ENCODE assay signal across 14 mouse cellular contexts in the genomic region with DNA sequence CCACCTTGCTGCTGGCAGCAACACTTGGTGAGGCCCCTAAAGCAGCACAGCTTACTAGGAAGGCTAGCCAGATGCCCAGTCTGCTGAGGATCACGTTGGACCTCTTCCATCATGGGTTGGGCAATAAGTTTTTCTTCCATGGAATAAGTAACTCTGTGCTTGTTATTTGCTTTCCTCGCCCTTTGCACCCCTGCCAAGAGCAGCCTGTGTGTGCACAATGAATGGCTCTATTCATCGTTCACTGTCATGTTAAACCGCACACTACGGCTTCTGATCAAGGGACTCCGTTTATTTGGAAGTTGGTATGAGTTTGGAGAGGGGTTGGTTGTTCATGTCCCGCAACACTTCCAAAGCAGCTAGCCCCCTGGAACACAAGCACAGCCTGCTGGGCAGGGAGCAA. TPM values are rescaled to one million over a fixed set of nuclear protein-coding genes. Genes with fewer than 3 reads are reported as not detected.
A peak's percentile ranks its signal among the peaks of the same experiment; 100 is the strongest.
DNase-seq lines count a peak whose midpoint lies in the region; ATAC-seq lines count a peak whose summit lies in the region.
"Had no signal": no experiment of that assay in that cellular context is flagged by ENCODE, and none has a peak within 500 bp of the region (broad histone marks: within the 10 kb centered on the region; RNA-seq: fewer than 3 reads in every experiment).

No protein-coding gene starts in this region.

- intact Hi-C loops in left cerebral cortex, postnatal 36 days (cut with DNase I), result no loop called here

- H3K4me3 ChIP-seq in forebrain, embryonic 14.5 days (ENCODE audit: low read depth, low read length), result no peak overlapping the region
- no peak overlapping the region for H3K4me3 ChIP-seq in forebrain, embryonic 16.5 days (replicated peaks; ENCODE audit: low read length)
- H3K4me3 ChIP-seq in intestine, embryonic 15.5 days (replicated peaks), result no peak overlapping the region
- H3K4me3 ChIP-seq: forebrain, embryonic 12.5 days; hindbrain, embryonic 13.5 days had no signal

- no peak overlapping the region for H3K9ac ChIP-seq in forebrain, embryonic 14.5 days (ENCODE audit: low read length)
- H3K9ac ChIP-seq in forebrain, embryonic 16.5 days (replicated peaks; ENCODE audit: low read depth, low read length), result no peak overlapping the region
- no peak overlapping the region for H3K9ac ChIP-seq in intestine, embryonic 15.5 days
- H3K9ac ChIP-seq: forebrain, embryonic 12.5 days; hindbrain, embryonic 13.5 days had no signal

- no peaks in the 10 kb centered on the region for H3K9me3 ChIP-seq in forebrain, embryonic 14.5 days (replicated peaks; ENCODE audit: control insufficient read depth, low read length)
- no peaks in the 10 kb centered on the region for H3K9me3 ChIP-seq in forebrain, embryonic 16.5 days (ENCODE audit: control insufficient read depth, low read length)
- H3K9me3 ChIP-seq in intestine, embryonic 15.5 days, result no peaks in the 10 kb centered on the region
- H3K9me3 ChIP-seq: forebrain, embryonic 12.5 days; hindbrain, embryonic 13.5 days had no signal

- WGBS in forebrain, embryonic 14.5 days, result 22% methylated on average over 7 of the region's 7 CpGs
- WGBS in forebrain, embryonic 16.5 days, result 22% methylated on average over 7 of the region's 7 CpGs
- WGBS in intestine, embryonic 15.5 days, result 48% methylated on average over 7 of the region's 7 CpGs

- DNase-seq in forebrain, embryonic 14.5 days (ENCODE audit: low spot score), result peak; percentile 55
- peak; percentile 53 for DNase-seq in 3T3-L1 (ENCODE audit: low read depth, low spot score)
- DNase-seq in lung, postnatal 36 days, result peak; percentile 83
- DNase-seq in layer of hippocampus, adult 9-10 months (ENCODE audit: low spot score), result no peak
- no peak for DNase-seq in left cerebral cortex, postnatal 36 days (ENCODE audit: low spot score in 2 of 2)
- no peak for DNase-seq in layer of hippocampus, postnatal 25 days (ENCODE audit: extremely low spot score in 1 of 2, low spot score in 1 of 2)
- DNase-seq: cerebellum, adult 8-10 months; gastrocnemius, postnatal 36 days had no signal

- no peak for ATAC-seq in forebrain, embryonic 14.5 days
- no peak for ATAC-seq in forebrain, embryonic 16.5 days
- ATAC-seq in intestine, embryonic 15.5 days, result peak; percentile 19

- H3K36me3 ChIP-seq in forebrain, embryonic 14.5 days (ENCODE audit: control insufficient read depth, insufficient read depth, low read length), result no peaks in the 10 kb centered on the region
- no peaks in the 10 kb centered on the region for H3K36me3 ChIP-seq in forebrain, embryonic 16.5 days (ENCODE audit: control insufficient read depth, insufficient read depth)
- no peaks in the 10 kb centered on the region for H3K36me3 ChIP-seq in intestine, embryonic 15.5 days
- H3K36me3 ChIP-seq: forebrain, embryonic 12.5 days; hindbrain, embryonic 13.5 days had no signal

- 0 out of 2 replicates have a peak, but pooled peaks cover 3% of the 10 kb centered on the region for H3K4me1 ChIP-seq in forebrain, embryonic 14.5 days (ENCODE audit: control insufficient read depth, insufficient read depth, low read length)
- peaks cover 20% of the 10 kb centered on the region for H3K4me1 ChIP-seq in forebrain, embryonic 16.5 days (replicated peaks; ENCODE audit: control insufficient read depth, insufficient read depth, low read length)
- peaks cover 15% of the 10 kb centered on the region; the same call in 1 of the 2 replicates for H3K4me1 ChIP-seq in intestine, embryonic 15.5 days (replicated peaks)

- H3K27me3 ChIP-seq in forebrain, embryonic 14.5 days (replicated peaks; ENCODE audit: control insufficient read depth, insufficient read depth, low read length), result no peaks in the 10 kb centered on the region
- H3K27me3 ChIP-seq in forebrain, embryonic 16.5 days (replicated peaks; ENCODE audit: control insufficient read depth, insufficient read depth, low read length), result no peaks in the 10 kb centered on the region
- no peaks in the 10 kb centered on the region for H3K27me3 ChIP-seq in intestine, embryonic 15.5 days (replicated peaks)
- H3K27me3 ChIP-seq: forebrain, embryonic 12.5 days; hindbrain, embryonic 13.5 days had no signal

- no peak overlapping the region for H3K27ac ChIP-seq in forebrain, embryonic 14.5 days (ENCODE audit: low read depth, low read length)
- H3K27ac ChIP-seq in forebrain, embryonic 16.5 days (ENCODE audit: low read length), result no peak overlapping the region
- H3K27ac ChIP-seq in intestine, embryonic 15.5 days, result peak overlapping the region; percentile 17; the same call in 1 of the 2 replicates
- H3K27ac ChIP-seq: forebrain, embryonic 12.5 days; hindbrain, embryonic 13.5 days had no signal

- H3K4me2 ChIP-seq in forebrain, embryonic 14.5 days (ENCODE audit: low read length), result no peak overlapping the region
- H3K4me2 ChIP-seq in forebrain, embryonic 16.5 days (ENCODE audit: low read length), result no peak overlapping the region
- no peak overlapping the region for H3K4me2 ChIP-seq in intestine, embryonic 15.5 days (replicated peaks)
- H3K4me2 ChIP-seq: forebrain, embryonic 12.5 days; hindbrain, embryonic 13.5 days had no signal

RNA-seq across cellular contexts. Expression of gene Myadm, which starts 1.7 kb away (rescaled TPM):
- polyA plus RNA-seq in forebrain, embryonic 14.5 days (2014; fragmentation: Nextera tagmentation; extraction: Ambion mirVana), result 19.8 and 23.6 TPM in 2 replicates
- polyA plus RNA-seq in forebrain, embryonic 16.5 days (2015; fragmentation: Nextera tagmentation; extraction: Ambion mirVana), result 24.3 and 25.4 TPM in 2 replicates
- polyA plus RNA-seq in intestine, embryonic 15.5 days (2015; fragmentation: Nextera tagmentation; extraction: Ambion mirVana), result 131 and 135 TPM in 2 replicates
- 10 to 100 TPM; 64.1 to 67.8 TPM for total RNA-seq in left cerebral cortex, postnatal 36 days (2021)
- 10 to 100 TPM; 73.5 to 82.2 TPM for total RNA-seq in layer of hippocampus, postnatal 25 days (2021)

RNA-seq across cellular contexts. Expression of gene Prkcg, which starts 1.8 kb away (rescaled TPM):
- polyA plus RNA-seq in forebrain, embryonic 14.5 days (2014; fragmentation: Nextera tagmentation; extraction: Ambion mirVana), result 0.43 and 1.2 TPM in 2 replicates
- 2.7 and 3.5 TPM in 2 replicates for polyA plus RNA-seq in forebrain, embryonic 16.5 days (2015; fragmentation: Nextera tagmentation; extraction: Ambion mirVana)
- 0.27 and 0.45 TPM in 2 replicates for polyA plus RNA-seq in intestine, embryonic 15.5 days (2015; fragmentation: Nextera tagmentation; extraction: Ambion mirVana)
- 100 to 1,000 TPM; 257 to 278 TPM for total RNA-seq in left cerebral cortex, postnatal 36 days (2021)
- 100 to 1,000 TPM; 540 to 555 TPM for total RNA-seq in layer of hippocampus, postnatal 25 days (2021)

RNA-seq across cellular contexts. Expression of gene Nlrp12, which starts 37.6 kb away (rescaled TPM):
- not detected in 2 replicates for polyA plus RNA-seq in forebrain, embryonic 14.5 days (2014; fragmentation: Nextera tagmentation; extraction: Ambion mirVana)
- polyA plus RNA-seq in forebrain, embryonic 16.5 days (2015; fragmentation: Nextera tagmentation; extraction: Ambion mirVana), result not detected in 2 replicates
- polyA plus RNA-seq in intestine, embryonic 15.5 days (2015; fragmentation: Nextera tagmentation; extraction: Ambion mirVana), result not detected in 2 replicates
- not detected for total RNA-seq in left cerebral cortex, postnatal 36 days (2021)
- under 1 TPM in 1 of 2 experiments, not detected in 1; 0.05 TPM for total RNA-seq in layer of hippocampus, postnatal 25 days (2021)
- total RNA-seq: gastrocnemius, postnatal 36 days had no signal
- polyA plus RNA-seq: forebrain, embryonic 12.5 days; heart, embryonic 14.5 days; kidney, embryonic 16.5 days had no signal

RNA-seq across cellular contexts. Expression of gene Cacng7, which starts 45.6 kb away (rescaled TPM):
- 3.3 and 3.8 TPM in 2 replicates for polyA plus RNA-seq in forebrain, embryonic 14.5 days (2014; fragmentation: Nextera tagmentation; extraction: Ambion mirVana)
- polyA plus RNA-seq in forebrain, embryonic 16.5 days (2015; fragmentation: Nextera tagmentation; extraction: Ambion mirVana), result 2.8 and 4.3 TPM in 2 replicates
- 1.2 and 1.8 TPM in 2 replicates for polyA plus RNA-seq in intestine, embryonic 15.5 days (2015; fragmentation: Nextera tagmentation; extraction: Ambion mirVana)
- 100 to 1,000 TPM; 182 to 196 TPM for total RNA-seq in left cerebral cortex, postnatal 36 days (2021)
- 100 to 1,000 TPM; 140 TPM for total RNA-seq in layer of hippocampus, postnatal 25 days (2021)

Comparison
In these comparisons a context has a peak if more than half of its experiments do, and no peak if none do; other contexts are left out.
1. DNase-seq: peak in forebrain, embryonic 14.5 days (single experiment), 3T3-L1 (single experiment) and lung, postnatal 36 days (single experiment); none in layer of hippocampus, adult 9-10 months (single experiment), left cerebral cortex, postnatal 36 days (0 of 2) and layer of hippocampus, postnatal 25 days (0 of 2).